Mouse (Mus musculus): ENCODE data around the gene P4hb. TPM values are rescaled to one million over a fixed set of nuclear protein-coding genes. Genes with fewer than 3 reads are reported as not detected.
"Not testable (repeated sequence)": the region's sequence is repeated elsewhere in the genome, so short reads cannot be mapped to it uniquely, and the experiment has no call there.

P4hb gene
- polyA plus RNA-seq, 3 experiments from 2014 or later = 135 to 164 (median 149) TPM

GRCm38 (mm10) chr11:120598283-120598989 is 25.4 kb upstream of the P4hb start, which contains the start of the genes Alyref and Anapc11:
Gene Alyref (minus strand): TSS chr11:120598365.
Gene Anapc11 (plus strand): TSS chr11:120598421.
- ATAC-seq = peak; percentile 88

DNA sequence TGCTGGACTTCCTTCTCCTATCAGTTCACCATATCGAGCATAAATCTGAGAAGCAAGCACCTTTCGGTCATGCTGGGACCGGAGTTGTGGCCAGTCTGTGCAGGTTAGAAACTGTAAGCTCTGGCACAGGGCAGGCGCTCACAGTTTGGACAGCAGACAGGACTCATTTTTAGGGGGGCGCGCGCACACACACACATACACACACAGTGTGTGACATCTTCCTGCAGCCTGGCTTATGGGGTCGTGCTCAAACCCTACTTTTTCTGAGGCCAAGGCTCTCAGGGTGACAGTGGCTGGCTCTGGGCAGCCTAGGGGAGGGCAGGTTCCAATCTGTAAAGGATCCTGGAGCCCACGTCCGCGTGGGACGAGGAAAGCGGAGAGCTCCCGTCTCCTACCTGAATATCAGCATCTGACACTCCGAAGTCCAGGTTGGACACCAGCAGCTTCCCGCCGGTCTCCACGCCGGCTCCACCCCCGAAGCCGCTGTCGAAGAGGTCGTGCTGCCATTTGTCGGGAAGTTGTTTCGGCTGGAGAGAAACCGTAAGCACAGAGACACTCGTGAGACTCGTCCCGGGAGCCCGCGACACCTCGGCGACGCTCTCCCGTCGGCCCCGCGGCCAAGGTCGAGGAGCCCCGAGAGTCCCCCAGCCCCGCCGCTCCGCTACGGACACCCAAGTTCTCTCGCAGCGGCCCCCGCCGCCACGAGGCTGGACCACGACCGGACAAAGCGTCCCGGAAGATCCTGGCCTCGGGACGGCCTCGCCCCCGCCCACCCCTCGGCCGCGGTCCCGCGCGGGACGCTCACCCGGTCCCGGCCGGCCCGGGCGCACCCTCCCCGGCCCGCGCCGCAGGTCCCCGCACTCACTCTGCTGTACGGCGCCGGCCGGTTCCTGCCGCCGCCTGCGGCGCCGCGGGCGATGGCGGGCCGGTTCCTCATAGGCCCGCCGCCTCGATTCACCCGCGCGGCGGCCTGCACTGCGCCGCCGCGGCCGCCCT is 24.5 kb upstream of the P4hb start:
- ATAC-seq = peak; percentile 19

DNA sequence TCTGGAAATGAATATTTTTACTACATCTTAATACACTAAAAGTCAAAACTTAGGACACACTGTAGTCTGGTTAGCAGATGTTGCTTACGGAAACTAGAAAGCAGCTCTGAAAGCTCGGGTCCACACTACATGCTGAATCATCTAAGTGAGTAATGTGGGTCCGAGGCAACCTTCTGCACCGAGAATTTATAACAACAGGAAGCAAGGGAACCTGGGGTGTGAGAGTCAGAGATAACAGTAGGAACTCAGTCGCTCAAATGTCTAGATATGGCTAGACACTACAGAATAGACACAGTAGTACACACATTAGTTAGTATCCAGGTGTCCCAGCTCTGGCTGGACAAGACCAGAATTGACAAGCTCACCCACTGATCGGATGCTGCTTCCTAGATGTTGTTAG is 15.5 kb upstream of the P4hb start:
- ATAC-seq = no peak

DNA sequence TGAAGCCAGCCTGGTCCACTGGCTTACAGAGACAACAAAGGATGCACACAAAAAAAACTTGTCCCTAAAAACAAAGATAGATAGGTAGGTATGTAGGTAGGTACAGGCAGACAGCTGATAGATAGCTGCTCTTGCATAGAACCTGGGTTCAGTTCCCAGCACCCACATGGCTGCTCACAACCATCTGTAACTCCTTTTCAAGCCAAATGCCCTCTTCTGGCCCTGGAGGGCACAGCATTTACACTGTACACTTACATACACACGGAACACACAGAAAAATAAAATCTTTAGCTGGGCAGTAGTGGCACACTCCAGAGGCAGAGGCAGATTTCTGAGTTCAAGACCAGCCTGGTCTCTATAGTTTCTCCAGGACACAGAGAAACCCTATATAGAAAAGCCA is 10.9 kb upstream of the P4hb start:
- no peak for ATAC-seq

DNA sequence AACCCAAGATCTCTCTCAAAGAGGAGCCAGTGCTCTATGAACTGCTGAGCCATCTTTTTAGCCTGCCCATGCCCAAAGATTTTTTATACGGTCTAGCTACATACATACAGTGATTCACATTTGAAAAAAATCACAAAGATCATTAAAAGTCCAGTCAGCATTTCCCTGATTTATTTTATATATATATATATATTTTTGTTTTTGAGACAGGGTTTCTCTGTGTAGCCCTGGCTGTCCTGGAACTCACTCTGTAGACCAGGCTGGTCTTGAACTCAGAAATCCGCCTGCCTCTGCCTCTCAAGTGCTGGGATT is 9.9 kb upstream of the P4hb start:
- ATAC-seq = not testable (repeated sequence)

DNA sequence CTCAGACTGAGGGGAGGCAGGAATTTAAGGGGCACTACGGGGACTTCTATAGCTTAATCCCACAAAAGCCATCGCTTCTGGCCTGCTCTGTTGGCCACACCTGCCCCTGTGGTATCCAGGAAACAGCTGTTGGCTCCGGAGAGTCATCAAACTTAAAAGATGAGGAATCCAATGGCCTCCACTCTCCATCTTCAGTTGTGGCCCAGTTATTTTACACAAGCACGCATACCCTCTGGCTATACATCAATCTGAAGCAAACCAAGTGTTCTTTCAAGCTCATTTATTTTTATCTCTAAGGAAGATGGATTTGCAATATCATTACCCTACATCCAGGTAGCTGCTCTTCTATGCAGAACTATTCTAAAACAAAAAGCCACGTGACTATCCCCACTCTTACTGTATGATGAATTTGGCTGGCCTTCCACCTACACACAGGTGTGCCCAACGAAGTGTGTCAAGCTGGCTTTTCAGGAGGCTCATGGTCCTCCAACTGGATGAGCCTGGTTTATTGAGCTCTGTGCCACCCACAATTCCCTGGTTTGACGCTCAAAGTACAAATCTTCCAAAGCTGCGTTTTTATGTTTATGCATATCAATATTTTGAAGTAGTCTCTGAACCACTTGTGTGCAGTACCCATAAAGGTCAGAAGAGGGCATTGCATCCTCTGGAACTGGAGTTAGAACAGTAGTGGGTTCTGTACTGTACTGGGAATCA is 9.4 kb upstream of the P4hb start:
- no peak for ATAC-seq

DNA sequence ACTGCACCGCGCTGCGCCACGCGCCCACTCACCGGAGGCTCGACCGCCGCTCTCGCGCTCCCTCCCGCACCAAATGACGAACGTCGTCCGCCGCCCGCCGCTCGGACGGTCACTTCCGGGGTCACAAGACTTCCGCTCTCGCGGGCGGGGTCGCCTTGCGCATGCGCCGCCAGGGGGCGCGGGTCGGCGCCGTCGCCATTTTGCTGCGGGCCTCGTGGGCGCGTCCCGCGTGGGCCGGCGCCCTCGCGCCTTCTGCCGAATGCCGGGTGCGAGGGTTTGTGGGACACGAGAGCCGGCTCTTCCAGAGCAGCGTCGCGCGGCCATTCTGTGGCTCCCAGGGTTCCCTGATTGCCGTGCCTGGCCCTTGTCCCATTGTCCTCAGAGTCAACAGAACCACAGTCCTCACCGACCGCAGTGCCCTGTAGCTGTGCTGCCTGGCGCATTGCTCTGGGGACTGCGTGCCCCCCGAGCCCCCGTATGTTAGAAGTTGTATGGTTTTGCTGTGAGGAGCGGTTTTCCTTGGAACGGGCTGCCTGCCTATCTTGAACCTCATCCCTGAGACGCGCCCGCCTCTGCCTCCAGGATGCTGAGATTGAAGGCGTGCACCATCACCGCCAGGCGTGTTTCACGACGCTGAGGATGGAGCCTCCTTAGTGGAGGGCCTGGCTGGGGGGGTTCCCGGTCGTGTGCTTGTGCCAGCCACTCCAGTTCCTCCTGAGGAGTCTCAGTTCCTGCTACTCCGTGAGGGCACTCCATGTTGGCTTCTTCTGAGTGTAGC is 8.6 kb upstream of the P4hb start, which contains the start of gene Arhgdia:
Arhgdia (minus strand) TSS at position 135 of the 778 bp plus-strand sequence.
- peak; percentile 70 for ATAC-seq

DNA sequence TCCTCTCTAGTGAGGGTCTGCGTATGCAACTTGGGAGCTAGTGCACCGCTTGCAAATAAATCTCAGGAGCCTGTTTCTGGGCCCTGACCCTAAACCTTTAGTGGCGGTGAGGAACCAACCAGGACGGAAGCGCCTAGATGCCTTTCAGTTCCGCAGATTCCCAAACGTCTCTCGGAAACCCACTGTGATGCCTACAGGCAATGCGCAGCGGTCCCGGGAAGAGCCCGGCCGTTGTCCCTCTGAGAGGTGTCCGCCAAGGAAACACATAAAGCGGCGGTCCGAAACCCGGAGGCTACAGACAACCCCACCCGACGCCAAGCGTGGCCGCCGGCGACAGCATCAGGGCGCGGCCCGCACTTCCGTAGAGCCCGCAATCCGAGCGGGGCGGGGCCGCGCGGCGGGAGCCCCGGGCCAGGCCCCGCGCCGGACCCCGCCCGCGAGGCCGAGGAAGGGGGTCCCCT is 7.8 kb upstream of the P4hb start:
- ATAC-seq = no peak

DNA sequence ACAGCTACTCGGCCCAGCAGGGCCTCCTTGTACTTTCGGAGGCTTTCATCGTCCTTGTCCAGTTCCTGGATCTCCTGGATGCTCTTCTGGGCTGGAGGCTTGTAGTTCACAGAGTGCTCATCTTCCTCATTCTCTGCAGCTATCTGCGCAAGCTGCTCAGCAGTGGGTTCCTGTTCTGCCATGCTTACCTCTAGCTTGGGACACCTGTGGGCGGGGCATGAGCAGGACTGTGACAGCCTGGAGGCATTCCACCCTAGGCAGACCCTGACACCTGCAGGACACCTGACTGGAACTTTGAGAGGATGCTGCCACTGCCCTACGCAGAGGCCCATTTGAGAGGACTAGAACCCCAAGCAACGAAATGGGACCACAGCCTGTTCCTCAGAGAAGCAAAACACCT is 7.1 kb upstream of the P4hb start:
- no peak for ATAC-seq

DNA sequence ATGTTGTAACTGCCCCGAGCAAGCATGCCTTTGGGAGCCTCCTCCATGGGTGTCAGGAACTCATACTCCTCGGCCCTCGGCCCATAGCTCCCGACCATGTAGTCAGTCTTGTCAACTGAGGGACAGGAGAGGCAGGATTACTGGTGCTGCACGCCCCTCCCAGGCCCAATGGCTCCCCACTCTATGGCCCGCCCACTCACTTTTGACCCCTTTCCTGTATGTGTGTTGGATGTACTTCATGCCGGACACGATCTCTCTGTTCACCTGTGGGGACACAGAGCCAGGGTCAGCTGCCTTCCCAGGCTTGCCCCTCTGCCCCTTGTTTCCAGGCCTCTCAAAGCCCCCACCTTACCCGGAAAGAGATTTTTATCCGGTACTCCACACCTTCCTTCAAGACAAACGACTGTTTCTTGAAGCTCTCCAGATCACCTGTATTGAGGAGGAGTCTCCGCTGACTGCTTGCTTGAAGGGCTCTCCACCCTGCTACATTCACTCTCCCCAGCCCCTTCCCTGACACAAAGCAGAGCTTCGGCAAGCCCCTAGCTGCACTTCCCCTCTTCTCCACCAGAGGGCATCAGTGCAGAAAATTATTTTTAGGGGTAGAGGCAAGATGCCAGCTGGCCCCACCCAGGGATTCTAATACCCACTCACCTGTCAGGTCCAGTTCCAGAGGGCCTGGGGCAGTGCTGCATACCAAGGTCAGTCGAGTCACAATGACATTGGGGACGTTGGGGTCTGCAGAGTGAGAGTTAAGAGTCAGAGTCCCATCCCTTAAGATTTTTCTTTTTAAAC is 6.5 kb upstream of the P4hb start:
- peak; percentile 29 for ATAC-seq

DNA sequence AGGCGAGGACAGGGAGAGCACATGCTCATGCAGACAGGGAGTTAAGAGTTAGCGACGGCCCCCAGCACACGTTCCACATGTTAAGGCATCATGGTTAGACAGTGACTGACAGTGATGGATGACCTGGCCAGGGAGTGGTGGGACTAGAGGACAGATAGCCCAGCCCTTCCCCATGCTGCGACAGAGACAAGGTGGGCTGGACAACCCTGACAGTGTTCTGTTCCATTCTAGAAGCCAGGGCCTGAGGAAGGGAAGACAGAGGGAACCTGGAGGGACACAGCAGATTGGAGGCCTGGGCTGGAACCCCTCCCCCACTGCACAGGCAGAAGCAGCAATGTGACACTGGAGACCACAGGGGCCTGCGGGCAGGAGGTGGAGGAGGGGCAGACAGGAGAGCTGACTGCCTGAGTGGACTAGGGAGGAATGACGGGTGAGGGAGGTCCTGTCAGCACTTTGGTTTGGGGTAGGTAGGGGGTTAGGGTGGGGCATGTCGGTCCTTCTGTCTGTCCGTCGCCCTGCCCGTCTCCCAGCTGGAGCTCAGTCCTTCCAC is 5.7 kb upstream of the P4hb start:
- ATAC-seq = no peak

DNA sequence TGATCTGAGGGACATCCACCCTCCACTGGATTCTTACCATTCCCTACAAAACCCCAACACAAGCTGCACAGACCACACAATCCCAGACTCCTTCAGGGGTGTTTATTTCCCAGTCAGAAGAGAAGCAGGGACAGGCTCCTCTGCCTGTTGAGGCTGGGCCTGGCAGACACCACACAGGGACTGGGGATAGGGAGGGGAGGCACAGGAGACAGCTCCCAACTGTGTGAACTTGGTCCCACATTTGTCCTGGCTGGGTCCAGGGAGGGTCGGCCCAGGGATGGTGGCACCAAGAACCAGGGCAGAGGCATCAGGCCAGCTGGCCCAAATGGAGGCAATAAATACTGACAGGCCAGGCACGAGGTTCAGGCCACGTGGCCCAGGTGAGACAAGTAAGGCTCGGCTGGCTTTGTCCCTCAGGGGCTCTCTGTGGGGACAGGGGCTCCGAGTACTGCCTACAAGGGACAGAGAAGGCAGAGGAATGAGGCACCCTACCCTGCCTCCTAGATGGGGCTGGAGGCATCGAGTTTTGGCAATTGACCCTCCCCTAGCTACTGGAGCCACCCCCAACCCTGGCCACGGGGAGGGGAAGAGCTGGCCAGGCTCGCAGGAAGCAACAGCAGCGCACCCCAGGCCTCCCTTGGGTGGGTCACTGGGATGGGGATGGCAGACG is 5.1 kb upstream of the P4hb start:
- no peak for ATAC-seq

DNA sequence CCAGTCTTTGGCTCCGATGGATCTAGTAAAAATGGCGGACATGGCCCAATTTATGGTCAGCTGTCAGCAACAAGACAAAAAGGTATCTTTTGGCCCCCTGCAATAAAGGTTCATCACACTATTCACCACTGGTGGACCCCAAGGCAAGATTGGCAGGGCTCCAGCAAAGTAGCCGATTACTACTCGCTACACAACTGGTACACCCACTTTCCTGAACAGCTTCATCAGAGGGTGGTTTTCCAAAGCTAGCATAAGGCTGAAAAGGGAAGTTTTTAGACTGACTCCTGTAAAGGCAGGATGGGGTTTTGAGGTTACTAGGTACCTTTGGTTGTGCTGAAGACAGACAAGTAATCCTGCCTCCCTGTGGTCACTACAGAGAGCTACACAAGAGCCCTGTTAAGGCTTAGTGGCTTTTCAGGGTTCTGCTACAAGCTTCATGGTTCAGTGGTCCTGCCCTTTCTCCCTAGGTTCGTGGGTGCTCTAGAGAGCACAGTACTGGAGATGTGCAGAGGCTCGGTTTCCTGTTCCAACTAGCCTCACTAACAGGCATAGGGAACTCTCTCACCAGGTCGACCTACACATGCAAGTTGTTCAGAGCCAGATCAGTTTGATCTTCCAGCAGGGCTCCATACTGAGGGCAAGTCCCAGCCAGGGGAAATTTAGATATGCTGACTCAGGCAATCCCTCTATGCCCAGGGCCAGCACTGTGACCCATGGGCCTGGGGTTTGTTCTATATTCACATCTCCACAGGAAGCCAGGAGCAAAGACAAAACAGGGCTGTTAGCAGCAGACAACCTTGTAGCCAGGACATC is 4.4 kb upstream of the P4hb start:
- no peak for ATAC-seq

DNA sequence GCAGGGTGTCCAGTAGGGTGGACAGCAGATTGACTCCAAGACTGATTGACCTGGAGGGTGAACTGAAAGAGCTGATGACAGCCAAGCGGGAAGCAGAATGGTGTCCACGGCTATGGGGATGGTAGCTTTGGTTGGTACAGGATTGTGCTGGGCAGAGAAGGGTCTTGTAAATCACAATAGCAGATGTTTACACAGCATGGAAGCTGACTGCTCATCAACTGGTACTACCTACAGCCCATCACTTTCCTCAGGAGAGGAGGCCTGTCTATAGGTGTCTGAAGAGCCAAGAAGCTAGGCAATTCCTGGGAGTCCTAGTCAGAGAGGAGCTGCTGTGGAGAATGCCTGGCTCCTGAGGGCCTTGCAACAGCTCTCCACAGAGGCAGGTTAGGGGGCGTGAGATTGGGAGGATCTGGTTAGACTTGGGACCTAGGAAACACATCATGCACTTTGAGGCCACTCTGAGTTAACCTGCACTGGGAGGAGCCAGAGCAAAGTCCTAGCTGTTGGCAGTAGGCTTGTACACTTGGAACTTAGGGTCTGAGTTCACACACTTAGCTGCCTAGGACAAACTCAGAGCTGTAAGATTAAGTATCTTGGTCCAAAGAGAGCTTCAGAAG is 3.4 kb upstream of the P4hb start:
- no peak for ATAC-seq

DNA sequence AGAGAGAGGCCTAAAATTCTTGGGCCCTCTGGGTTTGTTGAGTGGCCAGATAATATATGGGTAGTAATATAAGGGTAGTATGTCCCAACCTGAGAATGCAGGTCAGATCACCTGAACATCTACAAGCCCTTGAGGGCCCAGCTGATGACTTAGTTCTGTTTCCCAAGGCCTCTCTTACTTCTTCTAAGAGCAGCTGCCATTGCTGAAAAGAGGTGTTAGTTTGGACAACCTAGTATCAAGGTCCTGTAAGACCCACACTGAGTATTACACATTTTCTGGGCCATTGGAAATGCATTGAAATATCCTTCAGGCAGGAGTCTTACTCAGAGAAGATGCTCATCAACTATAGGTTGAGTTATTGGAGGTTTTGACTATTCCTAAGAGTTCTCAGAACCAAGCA is 2.9 kb upstream of the P4hb start:
- ATAC-seq = no peak

GRCm38 (mm10) chr11:120575046-120575445 is 2.0 kb upstream of the P4hb start:
- ATAC-seq = no peak

GRCm38 (mm10) chr11:120574278-120574600 is 1.2 kb upstream of the P4hb start:
- ATAC-seq = no peak

DNA sequence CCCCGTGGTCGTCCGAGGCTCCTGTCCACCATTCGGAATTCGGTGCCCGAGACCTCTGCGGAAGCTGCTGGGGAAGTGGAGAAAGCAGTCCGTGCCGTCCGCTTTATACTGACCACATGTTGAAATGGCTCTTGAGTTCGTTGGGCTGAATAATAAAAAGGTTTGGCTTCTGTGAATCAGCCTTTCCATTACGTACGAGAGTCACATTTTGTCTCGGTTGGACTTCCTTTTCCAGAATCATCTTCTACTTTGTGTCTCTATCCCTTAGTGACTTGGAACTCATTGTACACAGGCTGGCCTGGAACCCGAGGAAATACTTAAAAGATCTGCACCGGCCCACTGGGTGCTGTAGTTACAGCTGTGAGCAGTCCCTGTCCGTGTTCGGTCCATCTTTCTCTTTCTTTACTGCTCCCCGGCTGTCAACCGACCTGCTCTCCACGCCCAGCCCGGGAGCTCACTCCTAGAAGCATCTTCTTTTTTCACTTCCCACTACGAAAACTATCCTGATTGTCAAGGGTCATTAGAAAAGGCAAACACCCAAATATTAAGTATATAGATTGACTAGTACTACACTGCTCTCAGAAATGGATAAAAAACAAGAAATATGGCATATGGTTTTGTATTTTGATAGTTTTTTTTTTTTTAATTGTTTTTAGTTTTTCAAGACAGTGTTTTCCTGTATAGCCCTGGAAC is 678 bp upstream of the P4hb start:
- ATAC-seq = peak; percentile 37

DNA sequence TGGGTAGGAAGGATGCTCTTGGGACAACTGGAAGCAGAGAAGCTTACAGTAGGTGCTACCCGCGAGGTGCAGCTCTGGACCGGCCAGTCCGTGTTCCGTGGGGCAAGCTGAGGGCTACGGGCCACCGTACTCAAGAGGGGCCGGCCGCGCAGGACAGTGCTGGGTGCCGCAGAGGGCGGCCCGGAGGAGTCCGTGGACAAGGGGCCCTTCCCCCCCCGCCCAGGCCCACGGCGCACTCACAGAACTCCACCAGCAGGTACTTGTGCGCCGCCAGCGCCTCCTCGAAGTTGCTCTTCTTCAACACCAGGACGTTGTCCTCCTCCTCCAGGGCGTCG is 669 bp downstream of the P4hb start:
- ATAC-seq = peak; percentile 5
